Mouse (Mus musculus) kidney, adult 2 months (tissue): ENCODE data around the gene Pole.

Experiments used
- CTCF ChIP-seq: fragments of 200-500 bp; conservative IDR thresholded peaks from 2 replicates; pipeline ENCODE4 v1.5.1; 2011; ENCODE audit warnings: low read depth, mild to moderate bottlenecking, control low read depth, low read length, moderate library complexity, mixed read lengths; ENCODE audit not compliant: insufficient read depth, insufficient read length
- POLR2A ChIP-seq: fragments of 200-500 bp; IDR thresholded peaks from one replicate; pipeline ENCODE4 v1.6.1; 2011; ENCODE audit warnings: low read depth, low read length, control low read depth

DNA sequence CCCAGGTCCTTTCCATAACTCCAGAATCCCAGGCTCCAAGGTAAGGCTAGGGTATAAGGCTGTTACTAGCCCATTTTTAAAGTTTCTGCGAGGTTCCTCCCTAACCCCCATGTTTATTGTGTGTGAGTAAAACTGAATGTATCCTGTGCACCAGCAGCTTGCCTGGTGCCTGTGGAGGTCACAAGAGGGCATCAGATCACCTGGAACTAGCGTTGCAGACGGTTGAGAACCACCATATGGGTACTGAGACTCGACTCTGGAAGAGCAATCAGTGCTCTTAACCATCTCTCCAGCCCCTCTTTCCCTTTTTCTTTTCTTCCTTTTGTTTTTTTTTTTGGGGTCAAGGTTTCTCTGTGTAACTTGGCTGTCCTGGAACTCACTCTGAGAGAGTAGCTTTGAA is 93.7 kb downstream of the Pole start:
- TF ChIP-seq CTCF (no peak), POLR2A (no peak)
